Mouse (Mus musculus) brain, embryonic 14.5 days (tissue): ENCODE data around the gene Aifm3.

ENCODE experiments used
- CTCF ChIP-seq: fragments of 200-500 bp; IDR thresholded peaks from 2 replicates; pipeline ENCODE4 v1.5.1; 2012; ENCODE audit warnings: inconsistent platforms, mild to moderate bottlenecking, moderate library complexity, borderline replicate concordance; ENCODE audit not compliant: insufficient read depth, insufficient read length; ENCODE audit errors: extremely low read depth
- POLR2A ChIP-seq: fragments of 200-500 bp; IDR thresholded peaks from 2 replicates; pipeline ENCODE4 v1.6.1; 2012; ENCODE audit warnings: mild to moderate bottlenecking, inconsistent platforms, borderline replicate concordance; ENCODE audit not compliant: poor library complexity, insufficient read depth, insufficient read length, severe bottlenecking; ENCODE audit errors: extremely low read depth

DNA sequence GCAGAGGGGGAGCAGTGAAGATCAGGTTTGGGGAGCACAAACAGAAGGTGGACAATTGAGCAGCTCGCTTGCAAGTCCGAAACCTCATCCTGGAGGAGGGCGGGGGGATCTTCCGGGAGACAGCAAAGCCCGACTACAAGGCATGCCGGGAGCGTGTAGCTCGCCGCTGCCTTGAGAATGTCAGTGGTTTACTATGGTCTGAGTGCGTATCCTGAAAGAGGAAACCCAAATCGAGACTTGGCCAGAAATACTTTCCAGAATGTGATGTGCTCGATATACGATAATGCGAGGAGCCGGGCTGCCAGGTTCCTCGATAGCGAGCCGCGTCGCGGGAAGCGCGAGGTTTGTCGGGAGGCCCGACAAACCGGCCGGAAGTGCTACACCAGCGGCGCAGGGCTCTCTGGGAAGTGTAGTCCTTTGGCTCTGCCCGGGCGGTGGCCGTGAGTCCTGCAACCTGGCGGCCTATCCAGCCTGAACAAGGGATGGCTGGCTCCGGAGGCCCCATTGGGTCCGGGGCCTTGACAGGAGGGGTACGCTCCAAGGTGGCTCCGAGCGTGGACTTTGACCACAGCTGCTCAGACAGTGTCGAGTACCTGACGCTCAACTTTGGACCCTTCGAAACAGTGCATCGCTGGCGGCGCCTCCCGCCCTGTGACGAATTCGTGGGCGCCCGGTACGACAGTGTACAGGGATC lies 19.3 kb downstream of the Aifm3 start, which contains the start of gene Lztr1:
- TF ChIP-seq CTCF (0 out of 2 replicates have a peak, but pooled peaks have one; percentile 6), POLR2A (peak; percentile 60; the same call in 1 of the 2 replicates)
